Mouse (Mus musculus) stomach, embryonic 16.5 days (tissue): ENCODE measurements around the gene Ccdc185. TPM values are rescaled to one million over a fixed set of nuclear protein-coding genes. Genes with fewer than 3 reads are reported as not detected.

Experiments
- ATAC-seq: fragments of 200-750 bp; cut with Nextera tagmentation; 2 replicates; pipeline ENCODE4 v1.8.0; 2017; ENCODE audit warnings: moderate number of reproducible peaks, moderate TSS enrichment; ENCODE audit not compliant: insufficient read depth, low FRiP score
- H3K27ac ChIP-seq: fragments of 300-500 bp; sonication (generic); 2 replicates; pipeline ENCODE4 v1.5.1; 2014; ENCODE audit warnings: low read length
- H3K27me3 ChIP-seq: fragments of 300-500 bp; sonication (generic); 2 replicates; pipeline ENCODE4 v1.6.1; 2014; ENCODE audit warnings: low read length, control low read depth, mixed read lengths; ENCODE audit not compliant: control insufficient read depth, insufficient read depth
- H3K36me3 ChIP-seq: fragments of 300-500 bp; sonication (generic); 2 replicates; pipeline ENCODE4 v1.6.1; 2014; ENCODE audit warnings: low read length; ENCODE audit not compliant: control insufficient read depth, insufficient read depth
- H3K4me1 ChIP-seq: fragments of 300-500 bp; sonication (generic); 2 replicates; pipeline ENCODE4 v1.6.1; 2014; ENCODE audit warnings: low read length, control low read depth, mixed read lengths; ENCODE audit not compliant: control insufficient read depth, insufficient read depth
- H3K4me2 ChIP-seq: fragments of 300-500 bp; sonication (generic); 2 replicates; pipeline ENCODE4 v1.6.1; 2014; ENCODE audit warnings: low read depth, low read length, mixed read lengths
- H3K4me3 ChIP-seq: fragments of 300-500 bp; sonication (generic); replicated peaks from 2 replicates; pipeline ENCODE4 v1.5.1; 2014; ENCODE audit warnings: mild to moderate bottlenecking, low read length
- H3K9ac ChIP-seq: fragments of 300-500 bp; sonication (generic); 2 replicates; pipeline ENCODE4 v1.6.1; 2014; ENCODE audit warnings: low read length
- H3K9me3 ChIP-seq: fragments of 300-500 bp; sonication (generic); replicated peaks from 2 replicates; pipeline ENCODE4 v1.6.1; 2016; ENCODE audit warnings: low read length, control low read depth; ENCODE audit not compliant: control insufficient read depth
- WGBS: fragments of 180-500 bp; shearing (Covaris S2); extraction: QIAGEN DNeasy Blood & Tissue Kit; methylation state at CpG from one replicate; pipeline ENCODE4 v1.1.7; 2014; 5-methylcytosine and 5-hydroxymethylcytosine counted together
- polyA plus RNA-seq: library from polyadenylated mRNA; unstranded; fragments of >200 nt; fragmentation: Nextera tagmentation; extraction: Ambion mirVana; gene quantifications from 2 replicates; pipeline ENCODE4 v1.2.1, GENCODE M21; 2015

Gene Ccdc185
- polyA plus RNA-seq, 1 experiment from 2014 or later = not detected

GRCm38 (mm10) chr1:182783774-182784173 lies 34.8 kb upstream of the Ccdc185 start:
- no peak for ATAC-seq
- no peaks in the 10 kb centered on the region for H3K4me1 ChIP-seq
- no peak overlapping the region for H3K4me2 ChIP-seq
- no peak overlapping the region for H3K27ac ChIP-seq
- H3K9me3 ChIP-seq = no peaks in the 10 kb centered on the region
- WGBS = 86% methylated on average over 7 of the region's 7 CpGs
- H3K4me3 ChIP-seq = no peak overlapping the region
- no peaks in the 10 kb centered on the region for H3K36me3 ChIP-seq
- H3K9ac ChIP-seq = no peak overlapping the region
- H3K27me3 ChIP-seq = no peaks in the 10 kb centered on the region

- H3K4me1 ChIP-seq = no peaks in the 10 kb centered on the region
- H3K4me3 ChIP-seq = no peak overlapping the region
- H3K4me2 ChIP-seq = no peak overlapping the region
- ATAC-seq = no peak
- H3K9ac ChIP-seq = no peak overlapping the region
- no peaks in the 10 kb centered on the region for H3K36me3 ChIP-seq
- H3K9me3 ChIP-seq = no peaks in the 10 kb centered on the region
- WGBS = 63% methylated on average over 6 of the region's 6 CpGs
- H3K27ac ChIP-seq = no peak overlapping the region
- H3K27me3 ChIP-seq = no peaks in the 10 kb centered on the region
Observed at GRCm38 (mm10) chr1:182779024-182779520, 30.1 kb upstream of the Ccdc185 start.

GRCm38 (mm10) chr1:182778225-182778624 lies 29.2 kb upstream of the Ccdc185 start:
- WGBS = 69% methylated on average over 13 of the region's 13 CpGs
- Histone ChIP-seq H3K9ac (no peak overlapping the region), H3K27ac (no peak overlapping the region), H3K4me2 (no peak overlapping the region), H3K36me3 (no peaks in the 10 kb centered on the region), H3K4me3 (no peak overlapping the region), H3K27me3 (no peaks in the 10 kb centered on the region), H3K9me3 (no peaks in the 10 kb centered on the region), H3K4me1 (no peaks in the 10 kb centered on the region)
- no peak for ATAC-seq

- Histone ChIP-seq H3K9ac (no peak overlapping the region), H3K4me1 (no peaks in the 10 kb centered on the region), H3K4me3 (no peak overlapping the region), H3K27me3 (no peaks in the 10 kb centered on the region), H3K36me3 (no peaks in the 10 kb centered on the region), H3K27ac (no peak overlapping the region), H3K9me3 (no peaks in the 10 kb centered on the region), H3K4me2 (no peak overlapping the region)
- ATAC-seq = no peak
- WGBS = 61% methylated on average over 10 of the region's 10 CpGs
Observed at GRCm38 (mm10) chr1:182776749-182777410, 27.9 kb upstream of the Ccdc185 start.

GRCm38 (mm10) chr1:182775576-182775975 lies 26.6 kb upstream of the Ccdc185 start:
- Histone ChIP-seq H3K4me1 (no peaks in the 10 kb centered on the region), H3K36me3 (no peaks in the 10 kb centered on the region), H3K27ac (no peak overlapping the region), H3K4me3 (no peak overlapping the region), H3K27me3 (no peaks in the 10 kb centered on the region), H3K9ac (no peak overlapping the region), H3K4me2 (no peak overlapping the region), H3K9me3 (no peaks in the 10 kb centered on the region)
- 81% methylated on average over 7 of the region's 7 CpGs for WGBS
- no peak for ATAC-seq

- Histone ChIP-seq H3K4me2 (peak overlapping the region; percentile 65), H3K36me3 (no peaks in the 10 kb centered on the region), H3K4me3 (peak overlapping the region; percentile 53), H3K9ac (peak overlapping the region; percentile 63), H3K27me3 (no peaks in the 10 kb centered on the region), H3K9me3 (no peaks in the 10 kb centered on the region), H3K4me1 (peaks cover 14% of the 10 kb centered on the region), H3K27ac (no peak overlapping the region)
- ATAC-seq = peak; percentile 57; the same call in 1 of the 2 replicates
- WGBS = 3% methylated on average over 27 of the region's 27 CpGs
Observed at GRCm38 (mm10) chr1:182764541-182765281, 15.7 kb upstream of the Ccdc185 start.

GRCm38 (mm10) chr1:182763716-182764461 lies 14.9 kb upstream of the Ccdc185 start, which contains the start of gene Susd4:
TSS of gene Susd4 (plus strand) at chr1:182763860.
- H3K27ac ChIP-seq = no peak within 1 kb of the TSS

GRCm38 (mm10) chr1:182763191-182763715 lies 14.3 kb upstream of the Ccdc185 start:
- peak overlapping the region; percentile 65 for H3K4me2 ChIP-seq
- no peaks in the 10 kb centered on the region for H3K36me3 ChIP-seq
- no peak overlapping the region for H3K27ac ChIP-seq
- ATAC-seq = peak; percentile 47; the same call in 1 of the 2 replicates
- H3K9ac ChIP-seq = peak overlapping the region; percentile 63; the same call in 1 of the 2 replicates
- no peaks in the 10 kb centered on the region for H3K9me3 ChIP-seq
- H3K4me1 ChIP-seq = peaks cover 14% of the 10 kb centered on the region
- H3K27me3 ChIP-seq = no peaks in the 10 kb centered on the region
- H3K4me3 ChIP-seq = peak overlapping the region; percentile 53
- WGBS = 12% methylated on average over 17 of the region's 17 CpGs

More at GRCm38 (mm10) chr1:182763716-182764461, 14.9 kb upstream of the Ccdc185 start, which contains the start of gene Susd4:
- H3K27me3 ChIP-seq = no peaks in the 10 kb centered on the region
- peak; percentile 87 for ATAC-seq
- peak within 1 kb of the TSS; percentile 53 for H3K4me3 ChIP-seq
- H3K4me2 ChIP-seq = peak within 1 kb of the TSS; percentile 65
- H3K36me3 ChIP-seq = no peaks in the 10 kb centered on the region
- H3K4me1 ChIP-seq = peaks cover 14% of the 10 kb centered on the region
- no peaks in the 10 kb centered on the region for H3K9me3 ChIP-seq
- H3K9ac ChIP-seq = peak within 1 kb of the TSS; percentile 63
- under 1% methylated on average over 80 of the region's 95 CpGs for WGBS
